Mouse (Mus musculus) heart, adult 8-10 months (tissue): ENCODE data around the gene Igfbp7. TPM values are rescaled to one million over a fixed set of nuclear protein-coding genes. Genes with fewer than 3 reads are reported as not detected.

Experiments used
- DNase-seq: peaks from one replicate; pipeline ENCODE4 v3.0.0; 2022; ENCODE audit warnings: low spot score
- total RNA-seq, 4 experiments: library from RNA; stranded (reverse); gene quantifications; 2 replicates each; pipeline ENCODE4 v1.2.4; 2022

Gene Igfbp7
- total RNA-seq, 4 experiments from 2014 or later, result 123 to 169 (median 129) TPM

GRCm38 (mm10) chr5:77379434-77380135 lies 28.3 kb downstream of the Igfbp7 start:
- DNase-seq, result no peak

GRCm38 (mm10) chr5:77378027-77378426 lies 29.8 kb downstream of the Igfbp7 start:
- DNase-seq, result no peak

GRCm38 (mm10) chr5:77375546-77375945 lies 32.3 kb downstream of the Igfbp7 start:
- no peak for DNase-seq

GRCm38 (mm10) chr5:77374945-77375344 lies 32.9 kb downstream of the Igfbp7 start:
- DNase-seq, result no peak

- DNase-seq, result no peak
These were observed 35.1 kb downstream of the Igfbp7 start for GRCm38 (mm10) chr5:77372778-77373177.

- peak; percentile 78 for DNase-seq
These were observed 35.6 kb downstream of the Igfbp7 start for GRCm38 (mm10) chr5:77372242-77372641.

GRCm38 (mm10) chr5:77370378-77370892 lies 37.4 kb downstream of the Igfbp7 start:
- no peak for DNase-seq

- no peak for DNase-seq
These were observed 38.4 kb downstream of the Igfbp7 start for GRCm38 (mm10) chr5:77369394-77369793.

- no peak for DNase-seq
These were observed 39.6 kb downstream of the Igfbp7 start for GRCm38 (mm10) chr5:77368194-77368593.

- DNase-seq, result no peak
These were observed 40.2 kb downstream of the Igfbp7 start for GRCm38 (mm10) chr5:77367682-77368081.

GRCm38 (mm10) chr5:77367145-77367544 lies 40.7 kb downstream of the Igfbp7 start:
- no peak for DNase-seq

GRCm38 (mm10) chr5:77366313-77366712 lies 41.5 kb downstream of the Igfbp7 start:
- DNase-seq, result no peak

- DNase-seq, result no peak
These were observed 43.3 kb downstream of the Igfbp7 start for GRCm38 (mm10) chr5:77364443-77365038.

GRCm38 (mm10) chr5:77363650-77364049 lies 44.2 kb downstream of the Igfbp7 start:
- DNase-seq, result no peak

- DNase-seq, result no peak
These were observed 45.7 kb downstream of the Igfbp7 start for GRCm38 (mm10) chr5:77362120-77362519.

GRCm38 (mm10) chr5:77361006-77361405 lies 46.8 kb downstream of the Igfbp7 start:
- no peak for DNase-seq

- DNase-seq, result no peak
These were observed 47.9 kb downstream of the Igfbp7 start for GRCm38 (mm10) chr5:77359971-77360370.

GRCm38 (mm10) chr5:77358347-77358746 lies 49.5 kb downstream of the Igfbp7 start:
- DNase-seq, result peak; percentile 70

- peak; percentile 83 for DNase-seq
These were observed 50.3 kb downstream of the Igfbp7 start for GRCm38 (mm10) chr5:77357405-77358149.

- DNase-seq, result no peak
These were observed 52.3 kb downstream of the Igfbp7 start for GRCm38 (mm10) chr5:77355307-77356265.

- peak; percentile 84 for DNase-seq
These were observed 53.5 kb downstream of the Igfbp7 start for GRCm38 (mm10) chr5:77354361-77354787.
